Mouse (Mus musculus) intestine, embryonic 14.5 days (tissue): ENCODE measurements around the gene Rasip1. TPM values are rescaled to one million over a fixed set of nuclear protein-coding genes. Genes with fewer than 3 reads are reported as not detected.

Experiments
- ATAC-seq: fragments of 200-750 bp; cut with Nextera tagmentation; replicated peaks from 2 replicates; pipeline ENCODE4 v1.8.0; 2017; ENCODE audit warnings: low read depth, moderate number of reproducible peaks, moderate TSS enrichment, moderate library complexity; ENCODE audit not compliant: low FRiP score, low TSS enrichment
- DNase-seq: peaks from one replicate; pipeline ENCODE4 v3.0.0-alpha.2; 2018; ENCODE audit warnings: low spot score
- H3K27ac ChIP-seq: fragments of 300-500 bp; sonication (generic); 2 replicates; pipeline ENCODE4 v1.5.1; 2014; ENCODE audit warnings: low read depth, mild to moderate bottlenecking, control low read depth
- H3K27me3 ChIP-seq: fragments of 300-500 bp; sonication (generic); replicated peaks from 2 replicates; pipeline ENCODE4 v1.6.1; 2014; ENCODE audit warnings: low read length, control low read depth; ENCODE audit not compliant: control insufficient read depth, insufficient read depth
- H3K36me3 ChIP-seq: fragments of 300-500 bp; sonication (generic); 2 replicates; pipeline ENCODE4 v1.6.1; 2014; ENCODE audit warnings: low read length, control low read depth; ENCODE audit not compliant: control insufficient read depth, insufficient read depth
- H3K4me1 ChIP-seq: fragments of 300-500 bp; sonication (generic); replicated peaks from 2 replicates; pipeline ENCODE4 v1.6.1; 2014; ENCODE audit warnings: low read length, control low read depth, mixed read lengths; ENCODE audit not compliant: control insufficient read depth, insufficient read depth
- H3K4me2 ChIP-seq: fragments of 300-500 bp; sonication (generic); 2 replicates; pipeline ENCODE4 v1.6.1; 2014; ENCODE audit warnings: low read length
- H3K4me3 ChIP-seq: fragments of 300-500 bp; sonication (generic); 2 replicates; pipeline ENCODE4 v1.5.1; 2014; ENCODE audit warnings: low read depth, low read length, control low read depth, mixed read lengths
- H3K9ac ChIP-seq: fragments of 300-500 bp; sonication (generic); 2 replicates; pipeline ENCODE4 v1.6.1; 2014; ENCODE audit warnings: mild to moderate bottlenecking, low read length
- H3K9me3 ChIP-seq: fragments of 300-500 bp; sonication (generic); 2 replicates; pipeline ENCODE4 v1.6.1; 2016; ENCODE audit warnings: low read length, control low read depth; ENCODE audit not compliant: control insufficient read depth
- WGBS: fragments of 180-500 bp; shearing (Covaris S2); extraction: QIAGEN DNeasy Blood & Tissue Kit; methylation state at CpG from one replicate; pipeline ENCODE4 v1.1.7; 2014; 5-methylcytosine and 5-hydroxymethylcytosine counted together
- polyA plus RNA-seq: library from polyadenylated mRNA; unstranded; fragments of >200 nt; fragmentation: Nextera tagmentation; extraction: Ambion mirVana; gene quantifications from 2 replicates; pipeline ENCODE4 v1.2.1, GENCODE M21; 2014

Rasip1 gene
- polyA plus RNA-seq, 1 experiment from 2014 or later, result 9.1 TPM

DNA sequence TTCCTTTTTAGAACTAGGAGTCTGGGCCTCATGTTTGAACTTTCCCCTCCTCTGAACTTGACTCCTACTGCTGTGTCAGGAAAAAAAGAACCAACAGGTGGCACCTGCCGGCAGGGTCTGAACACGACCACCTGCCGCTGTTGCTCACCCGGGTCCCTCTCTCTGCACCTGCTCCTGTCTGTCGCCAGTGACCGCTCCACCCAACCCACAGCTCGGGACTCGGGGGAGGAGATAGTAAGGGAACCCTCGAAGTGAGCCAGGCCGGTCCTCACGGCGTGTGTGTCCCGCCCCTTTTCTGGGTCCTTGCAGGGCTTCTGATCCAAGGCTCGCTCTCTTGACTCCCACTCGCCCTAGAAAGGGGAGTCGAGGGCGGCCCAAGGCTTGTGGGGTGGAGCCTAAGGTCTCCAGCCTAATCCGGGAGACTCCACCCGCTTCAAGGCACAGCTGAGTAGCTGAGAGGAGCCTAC, 12.3 kb downstream of the Rasip1 start, which contains the start of gene Mamstr:
Gene Mamstr, plus strand, starts transcription at position 417 of the 467 bp plus-strand sequence.
- ATAC-seq, result no peak
- H3K9me3 ChIP-seq, result no peaks in the 10 kb centered on the region
- H3K9ac ChIP-seq, result no peak within 1 kb of the TSS
- no peak for DNase-seq
- 33% methylated on average over 19 of the region's 19 CpGs for WGBS
- peaks cover 6% of the 10 kb centered on the region; the same call in 1 of the 2 replicates for H3K36me3 ChIP-seq
- no peak within 1 kb of the TSS for H3K4me2 ChIP-seq
- H3K27me3 ChIP-seq, result no peaks in the 10 kb centered on the region
- H3K4me3 ChIP-seq, result no peak within 1 kb of the TSS
- no peak within 1 kb of the TSS for H3K27ac ChIP-seq
- H3K4me1 ChIP-seq, result peaks cover 36% of the 10 kb centered on the region

DNA sequence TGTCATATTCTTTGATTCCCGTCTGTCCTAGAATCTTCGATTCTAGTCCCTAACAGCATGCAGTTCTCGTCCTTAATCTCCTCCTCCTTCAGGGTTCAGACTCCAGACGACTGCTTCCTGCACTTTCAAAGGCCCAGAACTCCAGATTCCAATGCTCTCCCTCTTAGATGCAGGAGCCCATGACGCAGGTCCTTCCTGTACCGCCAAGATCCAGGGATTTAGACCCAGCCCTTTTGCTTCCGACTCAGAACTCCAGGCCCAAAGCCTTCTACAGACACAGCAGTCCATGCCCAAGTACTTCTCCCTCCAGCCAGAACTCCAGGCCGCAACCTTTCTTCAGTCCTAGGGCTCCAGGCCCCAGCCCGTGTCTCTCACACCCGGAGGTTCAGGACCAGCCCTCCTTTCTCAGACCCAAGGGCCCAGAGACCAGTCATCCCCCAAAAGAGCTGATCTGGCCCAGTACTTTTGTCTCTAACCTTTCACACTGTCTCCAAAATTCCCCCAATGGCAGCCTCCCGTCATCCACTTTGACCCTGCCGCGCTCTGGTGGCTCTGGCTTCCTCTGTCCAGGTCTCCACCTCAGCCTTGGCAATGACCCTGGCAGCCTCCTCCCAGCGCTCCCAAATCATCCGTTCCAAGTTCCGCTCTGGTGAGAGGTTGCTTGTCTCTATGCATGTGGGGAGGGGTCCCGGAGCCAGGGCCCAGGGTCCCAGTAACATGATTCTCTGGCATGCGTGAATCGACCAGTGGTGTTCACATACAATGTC, 13.1 kb downstream of the Rasip1 start:
- 80% methylated on average over 19 of the region's 19 CpGs for WGBS
- no peak overlapping the region for H3K4me2 ChIP-seq
- H3K27ac ChIP-seq, result no peak overlapping the region
- H3K27me3 ChIP-seq, result no peaks in the 10 kb centered on the region
- no peak overlapping the region for H3K4me3 ChIP-seq
- H3K4me1 ChIP-seq, result peaks cover 37% of the 10 kb centered on the region
- peaks cover 6% of the 10 kb centered on the region; the same call in 1 of the 2 replicates for H3K36me3 ChIP-seq
- DNase-seq (no peak), ATAC-seq (no peak)
- no peak overlapping the region for H3K9ac ChIP-seq
- no peaks in the 10 kb centered on the region for H3K9me3 ChIP-seq

DNA sequence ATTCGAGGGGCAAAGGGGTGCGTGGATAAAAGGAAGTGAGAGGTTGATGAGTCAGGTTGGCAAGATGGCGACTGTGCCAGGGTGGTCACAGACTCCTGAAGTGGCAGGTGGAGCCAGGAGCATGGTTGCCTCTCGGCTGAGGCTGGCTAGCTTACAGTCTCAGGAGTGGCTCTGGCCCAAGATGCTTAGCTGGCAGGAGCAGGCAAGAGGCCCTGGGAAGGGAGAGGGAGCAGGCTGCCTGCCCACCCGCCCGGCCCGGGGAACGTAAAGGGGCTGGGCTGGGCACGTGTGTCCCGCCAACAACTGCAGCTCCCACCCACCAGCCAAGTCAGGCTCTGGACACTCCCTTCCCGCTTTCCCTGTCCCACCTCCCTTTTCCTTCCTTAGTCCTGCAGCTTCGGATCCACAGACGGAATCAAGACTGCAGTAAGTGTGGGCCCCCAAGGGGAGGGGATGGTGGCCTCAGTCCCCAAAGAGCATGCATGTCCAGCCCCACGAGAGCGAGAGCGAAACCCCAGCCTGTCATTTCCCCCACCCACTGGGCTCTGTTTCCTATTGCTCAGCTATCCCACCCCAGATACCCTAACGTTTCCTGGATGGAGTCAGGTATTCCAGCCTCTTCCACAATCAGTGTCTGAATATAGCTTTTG, 14.2 kb downstream of the Rasip1 start:
- Histone ChIP-seq H3K4me1 (peaks cover 37% of the 10 kb centered on the region), H3K4me3 (peak overlapping the region; percentile 18), H3K27ac (peak overlapping the region; percentile 22; the same call in 1 of the 2 replicates), H3K4me2 (peak overlapping the region; percentile 79), H3K36me3 (peaks cover 6% of the 10 kb centered on the region; the same call in 1 of the 2 replicates), H3K9ac (peak overlapping the region; percentile 16; the same call in 1 of the 2 replicates), H3K27me3 (no peaks in the 10 kb centered on the region), H3K9me3 (no peaks in the 10 kb centered on the region)
- ATAC-seq (no peak), DNase-seq (no peak)
- WGBS, result 43% methylated on average over 17 of the region's 17 CpGs

DNA sequence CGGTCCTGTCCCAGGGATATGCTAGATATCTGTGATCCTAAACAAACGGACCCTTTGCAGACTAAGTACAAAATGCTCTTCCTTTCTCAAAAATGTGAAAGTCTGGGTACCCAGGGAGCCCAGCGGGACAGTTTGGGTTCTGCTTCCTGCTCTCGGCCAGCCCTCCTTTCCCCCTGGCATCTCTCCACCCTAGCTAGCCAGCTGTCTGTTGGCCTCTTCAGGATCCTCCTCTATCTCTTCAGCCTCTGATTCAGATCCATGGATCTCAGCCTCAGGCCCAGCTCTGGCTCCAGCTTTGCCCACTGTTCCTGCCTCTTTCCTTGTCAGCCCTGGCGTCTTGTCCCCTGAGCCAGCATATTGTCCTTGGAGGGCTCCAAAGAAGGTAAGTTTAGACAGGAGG, 14.8 kb downstream of the Rasip1 start:
- H3K27ac ChIP-seq, result peak overlapping the region; percentile 22; the same call in 1 of the 2 replicates
- 81% methylated on average over 5 of the region's 5 CpGs for WGBS
- no peaks in the 10 kb centered on the region for H3K9me3 ChIP-seq
- ATAC-seq, result no peak
- H3K4me1 ChIP-seq, result peaks cover 37% of the 10 kb centered on the region
- H3K27me3 ChIP-seq, result no peaks in the 10 kb centered on the region
- peaks cover 2% of the 10 kb centered on the region; the same call in 1 of the 2 replicates for H3K36me3 ChIP-seq
- no peak for DNase-seq
- H3K9ac ChIP-seq, result no peak overlapping the region; the same call in 1 of the 2 replicates
- peak overlapping the region; percentile 79 for H3K4me2 ChIP-seq
- peak overlapping the region; percentile 31 for H3K4me3 ChIP-seq

DNA sequence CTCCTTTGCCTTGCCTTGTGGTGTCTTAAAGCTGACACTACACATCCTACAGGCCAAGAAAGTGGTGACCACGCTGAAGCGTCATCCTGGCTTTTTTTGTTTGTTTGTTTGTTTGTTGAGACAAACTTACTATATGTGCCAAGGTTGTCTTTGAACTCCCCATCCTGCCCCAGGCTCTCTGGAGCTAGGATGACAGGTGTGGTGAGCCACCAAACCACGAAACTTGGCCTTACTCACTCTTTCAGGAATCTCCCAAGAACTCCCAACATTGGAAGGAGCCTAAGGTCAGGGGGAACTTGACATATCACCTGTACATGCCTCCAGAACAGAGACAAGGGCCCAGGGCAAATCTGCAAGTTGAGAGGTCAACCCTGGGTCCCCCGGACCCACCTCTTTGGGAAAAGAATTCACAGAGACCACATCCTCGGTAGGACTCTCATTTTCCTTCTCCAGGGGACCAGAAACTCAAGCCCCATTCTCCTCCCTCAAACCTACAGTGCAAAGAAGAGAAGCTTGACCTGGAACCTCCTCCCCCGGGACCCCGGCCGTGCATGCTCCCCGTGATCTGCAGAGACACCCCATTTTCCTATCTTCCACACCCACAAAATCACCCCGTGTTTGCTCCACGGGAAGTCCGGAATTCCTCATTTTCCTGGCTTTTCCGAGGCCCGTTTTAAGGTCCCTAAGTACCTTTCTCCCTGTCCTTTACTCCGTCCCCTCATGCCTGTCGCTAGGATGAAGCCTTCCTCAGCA, 15.4 kb downstream of the Rasip1 start:
- H3K27ac ChIP-seq, result peak overlapping the region; percentile 85
- no peaks in the 10 kb centered on the region for H3K36me3 ChIP-seq
- peak overlapping the region; percentile 31 for H3K4me3 ChIP-seq
- no peak for DNase-seq
- peak overlapping the region; percentile 62 for H3K9ac ChIP-seq
- no peaks in the 10 kb centered on the region for H3K9me3 ChIP-seq
- peak overlapping the region; percentile 79 for H3K4me2 ChIP-seq
- ATAC-seq, result no peak
- WGBS, result 37% methylated on average over 16 of the region's 16 CpGs
- no peaks in the 10 kb centered on the region for H3K27me3 ChIP-seq
- peaks cover 37% of the 10 kb centered on the region for H3K4me1 ChIP-seq

DNA sequence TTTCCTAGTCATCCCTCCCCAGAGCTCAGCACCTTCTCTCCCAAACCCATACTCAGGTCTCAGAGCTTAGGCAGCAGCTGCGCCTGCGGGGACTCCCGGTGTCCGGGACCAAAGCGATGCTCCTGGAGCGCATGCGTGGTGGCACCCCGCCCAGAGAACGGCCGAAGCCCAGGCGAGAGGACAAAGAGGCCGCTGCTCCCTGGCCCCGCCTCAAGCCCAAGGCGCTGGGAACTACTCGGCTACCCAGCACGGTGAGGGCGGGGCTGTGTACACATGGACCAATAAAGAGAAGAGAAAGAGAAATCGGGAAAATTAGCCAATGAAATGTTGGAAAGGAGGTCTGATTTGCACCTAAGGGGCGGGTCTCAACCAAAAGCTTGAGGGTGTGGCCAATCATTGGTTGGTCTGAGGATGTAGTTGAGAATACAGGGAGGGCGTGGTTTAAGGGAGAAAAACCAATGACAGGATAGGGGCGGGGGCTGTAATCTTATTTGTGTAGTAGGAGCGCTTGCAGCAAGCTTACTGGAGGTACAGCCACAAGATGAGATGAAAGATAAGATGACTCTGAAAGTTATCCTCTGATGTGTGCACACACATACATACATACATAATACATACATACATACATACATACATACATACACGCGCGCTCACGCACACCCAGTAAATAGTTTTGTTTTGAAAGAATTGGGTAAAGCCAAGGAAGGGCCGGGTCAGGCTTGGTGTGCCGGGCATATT, 16.3 kb downstream of the Rasip1 start:
- Histone ChIP-seq H3K4me3 (peak overlapping the region; percentile 31), H3K9ac (peak overlapping the region; percentile 62), H3K4me2 (peak overlapping the region; percentile 79), H3K27me3 (no peaks in the 10 kb centered on the region), H3K36me3 (no peaks in the 10 kb centered on the region), H3K27ac (peak overlapping the region; percentile 85), H3K4me1 (peaks cover 37% of the 10 kb centered on the region), H3K9me3 (no peaks in the 10 kb centered on the region)
- WGBS, result 2% methylated on average over 28 of the region's 28 CpGs
- DNase-seq (peak; percentile 92), ATAC-seq (peak; percentile 93)

DNA sequence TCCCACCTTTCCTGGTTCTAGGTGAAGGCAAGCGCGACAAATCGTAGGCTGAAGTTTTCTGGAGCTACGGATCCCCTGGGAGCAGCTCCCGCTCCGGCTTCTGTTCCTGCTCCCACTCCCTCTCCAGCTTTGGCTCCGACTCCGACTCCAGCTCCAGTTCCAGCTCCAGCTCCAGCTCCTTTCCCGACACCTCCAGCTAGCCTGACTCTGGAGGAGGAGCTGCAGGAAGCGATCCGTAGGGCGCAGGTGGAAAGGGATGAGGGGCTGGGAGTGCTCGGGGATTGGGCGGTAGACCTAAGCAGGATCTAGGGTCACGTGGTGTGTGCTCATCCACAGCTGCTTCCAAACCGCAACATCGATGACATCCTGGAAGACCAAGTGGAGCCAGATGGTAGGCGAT, 16.9 kb downstream of the Rasip1 start:
- Histone ChIP-seq H3K9ac (peak overlapping the region; percentile 27), H3K36me3 (no peaks in the 10 kb centered on the region), H3K9me3 (no peaks in the 10 kb centered on the region), H3K4me2 (peak overlapping the region; percentile 79), H3K4me3 (peak overlapping the region; percentile 31), H3K27ac (peak overlapping the region; percentile 85), H3K27me3 (no peaks in the 10 kb centered on the region), H3K4me1 (peaks cover 37% of the 10 kb centered on the region)
- peak; percentile 78 for DNase-seq
- peak; percentile 45 for ATAC-seq
- WGBS, result 10% methylated on average over 18 of the region's 18 CpGs
